Mouse (Mus musculus): ENCODE data around the gene Cyp2g1. TPM values are rescaled to one million over a fixed set of nuclear protein-coding genes. Genes with fewer than 3 reads are reported as not detected.
"Not testable (repeated sequence)": the region's sequence is repeated elsewhere in the genome, so short reads cannot be mapped to it uniquely, and the experiment has no call there.

The Cyp2g1 gene
- total and polyA plus RNA-seq, 2 experiments from 2014 or later, result 0.08 TPM; not detected in 1

GRCm38 (mm10) chr7:26800104-26800503, 8.6 kb upstream of the Cyp2g1 start:
- Histone ChIP-seq H3K4me2 (ENCODE audit: low read depth, low read length) (no peak overlapping the region), H3K4me1 (ENCODE audit: insufficient read depth, low read length) (no peaks in the 10 kb centered on the region), H3K27me3 (ENCODE audit: insufficient read depth, low read length) (no peaks in the 10 kb centered on the region), H3K9ac (replicated peaks; ENCODE audit: low read length) (no peak overlapping the region), H3K27ac (no peak overlapping the region), H3K4me3 (ENCODE audit: low read length) (no peak overlapping the region), H3K36me3 (ENCODE audit: insufficient read depth, low read length) (no peaks in the 10 kb centered on the region), H3K9me3 (ENCODE audit: low read length) (no peaks in the 10 kb centered on the region)
- DNase-seq (ENCODE audit: low spot score) (no peak), ATAC-seq (no peak)
- no peak for TF ChIP-seq CTCF (IDR thresholded peaks at IDR 0.05; ENCODE audit: low read depth)

DNA sequence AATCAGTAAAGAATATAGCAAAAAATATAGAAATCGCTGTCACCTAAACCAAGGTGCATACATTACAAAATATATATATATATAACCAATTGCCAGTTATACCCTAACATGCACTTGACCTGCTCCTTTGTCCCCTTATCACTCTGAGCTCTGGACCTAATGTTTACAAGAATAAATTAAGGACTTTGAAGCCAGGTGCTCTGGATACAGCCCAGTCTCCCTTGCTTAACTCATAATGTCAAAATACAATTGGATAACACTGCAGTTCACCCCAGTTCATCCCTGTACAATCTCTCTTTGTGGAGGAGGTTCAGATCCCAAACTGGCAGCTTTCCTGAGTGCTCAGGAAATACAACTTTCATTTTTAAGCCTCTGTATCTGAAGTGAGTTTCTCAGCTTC, 7.7 kb upstream of the Cyp2g1 start:
- no peak overlapping the region for H3K27ac ChIP-seq
- no peak overlapping the region for H3K4me3 ChIP-seq (ENCODE audit: low read length)
- DNase-seq (ENCODE audit: low spot score) (no peak), ATAC-seq (no peak)
- H3K27me3 ChIP-seq (ENCODE audit: insufficient read depth, low read length), result no peaks in the 10 kb centered on the region
- no peaks in the 10 kb centered on the region for H3K36me3 ChIP-seq (ENCODE audit: insufficient read depth, low read length)
- H3K9ac ChIP-seq (replicated peaks; ENCODE audit: low read length), result no peak overlapping the region
- H3K4me1 ChIP-seq (ENCODE audit: insufficient read depth, low read length), result no peaks in the 10 kb centered on the region
- no peak overlapping the region for H3K4me2 ChIP-seq (ENCODE audit: low read depth, low read length)
- TF ChIP-seq CTCF (IDR thresholded peaks at IDR 0.05; ENCODE audit: low read depth), result no peak
- WGBS, result 91% methylated on average over 1 of the region's 1 CpGs
- H3K9me3 ChIP-seq (ENCODE audit: low read length), result no peaks in the 10 kb centered on the region

- ATAC-seq; DNase-seq (ENCODE audit: low spot score); H3K9ac ChIP-seq (replicated peaks; ENCODE audit: low read length); H3K9me3 ChIP-seq (ENCODE audit: low read length); H3K4me2 ChIP-seq (ENCODE audit: low read depth, low read length); H3K27ac ChIP-seq; H3K36me3 ChIP-seq (ENCODE audit: insufficient read depth, low read length); H3K4me3 ChIP-seq (ENCODE audit: low read length); H3K4me1 ChIP-seq (ENCODE audit: insufficient read depth, low read length); H3K27me3 ChIP-seq (ENCODE audit: insufficient read depth, low read length): not testable (repeated sequence)
- WGBS, result 78% methylated on average over 9 of the region's 9 CpGs
Observed at GRCm38 (mm10) chr7:26831556-26832292, 23.0 kb downstream of the Cyp2g1 start.

- WGBS, result 81% methylated on average over 7 of the region's 7 CpGs
Observed at GRCm38 (mm10) chr7:26832668-26833067, 24.0 kb downstream of the Cyp2g1 start.

GRCm38 (mm10) chr7:26835059-26835458, 26.4 kb downstream of the Cyp2g1 start, which contains the start of gene Cyp2a5:
Gene Cyp2a5 (plus strand): TSS chr7:26835305.
- not testable (repeated sequence) for ATAC-seq; H3K9me3 ChIP-seq (ENCODE audit: low read length); H3K27ac ChIP-seq; DNase-seq (ENCODE audit: low spot score); H3K9ac ChIP-seq (replicated peaks; ENCODE audit: low read length); H3K36me3 ChIP-seq (ENCODE audit: insufficient read depth, low read length); H3K4me3 ChIP-seq (ENCODE audit: low read length); H3K27me3 ChIP-seq (ENCODE audit: insufficient read depth, low read length); H3K4me1 ChIP-seq (ENCODE audit: insufficient read depth, low read length)
- H3K4me2 ChIP-seq (ENCODE audit: low read depth, low read length), result peak within 1 kb of the TSS; percentile 27; the same call in 1 of the 2 replicates
- 55% methylated on average over 3 of the region's 3 CpGs for WGBS

More at GRCm38 (mm10) chr7:26832668-26833067, 24.0 kb downstream of the Cyp2g1 start:
- H3K27ac ChIP-seq; H3K9ac ChIP-seq (replicated peaks; ENCODE audit: low read length); ATAC-seq; H3K4me2 ChIP-seq (ENCODE audit: low read depth, low read length); H3K4me1 ChIP-seq (ENCODE audit: insufficient read depth, low read length); H3K4me3 ChIP-seq (ENCODE audit: low read length); H3K9me3 ChIP-seq (ENCODE audit: low read length); DNase-seq (ENCODE audit: low spot score); H3K27me3 ChIP-seq (ENCODE audit: insufficient read depth, low read length); H3K36me3 ChIP-seq (ENCODE audit: insufficient read depth, low read length): not testable (repeated sequence)

GRCm38 (mm10) chr7:26843400-26843799, 34.7 kb downstream of the Cyp2g1 start:
- 76% methylated on average over 2 of the region's 2 CpGs for WGBS
- H3K4me1 ChIP-seq (ENCODE audit: insufficient read depth, low read length); H3K9me3 ChIP-seq (ENCODE audit: low read length); DNase-seq (ENCODE audit: low spot score); H3K4me2 ChIP-seq (ENCODE audit: low read depth, low read length); H3K4me3 ChIP-seq (ENCODE audit: low read length); H3K9ac ChIP-seq (replicated peaks; ENCODE audit: low read length); ATAC-seq; H3K36me3 ChIP-seq (ENCODE audit: insufficient read depth, low read length); H3K27me3 ChIP-seq (ENCODE audit: insufficient read depth, low read length); H3K27ac ChIP-seq: not testable (repeated sequence)

DNA sequence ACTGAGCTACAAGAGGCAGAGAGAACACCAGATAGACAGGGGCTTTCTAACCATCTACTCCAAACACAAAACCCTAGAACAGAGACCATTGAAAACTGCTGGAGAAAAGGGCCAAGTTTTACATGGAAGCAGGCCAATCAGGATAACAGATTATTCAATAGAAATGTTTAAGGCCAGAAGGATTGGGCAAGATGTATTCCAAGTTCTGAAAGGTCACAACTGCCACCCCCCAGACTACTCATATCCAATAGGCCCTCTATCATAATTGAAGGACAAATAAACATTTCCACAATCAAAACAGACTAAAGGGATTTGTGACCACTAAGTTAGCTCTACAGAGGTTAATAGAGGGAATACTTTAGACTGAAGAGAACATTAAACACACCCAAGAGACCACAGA, 41.4 kb downstream of the Cyp2g1 start:
- DNase-seq (ENCODE audit: low spot score); H3K27me3 ChIP-seq (ENCODE audit: insufficient read depth, low read length); H3K9me3 ChIP-seq (ENCODE audit: low read length); H3K4me1 ChIP-seq (ENCODE audit: insufficient read depth, low read length); H3K27ac ChIP-seq; H3K4me3 ChIP-seq (ENCODE audit: low read length); H3K4me2 ChIP-seq (ENCODE audit: low read depth, low read length); H3K36me3 ChIP-seq (ENCODE audit: insufficient read depth, low read length); H3K9ac ChIP-seq (replicated peaks; ENCODE audit: low read length); ATAC-seq: not testable (repeated sequence)

Other genes starting within 250 kb of the Cyp2g1 start
- not detected in 2 replicates for gene Vmn1r185, start 190.4 kb upstream of the Cyp2g1 start, total RNA-seq (2014; rRNA removed)
- gene Vmn1r185, start 190.4 kb upstream of the Cyp2g1 start, polyA plus RNA-seq (2015; fragmentation: Nextera tagmentation; extraction: Ambion mirVana), result not detected in 2 replicates
- gene Cyp2b23, start 122.5 kb upstream of the Cyp2g1 start, total RNA-seq (2014; rRNA removed), result not detected in 2 replicates
- 0.06 TPM in 1 of 2 replicates, not detected in the other for gene Cyp2b23, start 122.5 kb upstream of the Cyp2g1 start, polyA plus RNA-seq (2015; fragmentation: Nextera tagmentation; extraction: Ambion mirVana)
- not detected in 2 replicates for gene Cyp2b19, start 51.8 kb upstream of the Cyp2g1 start, total RNA-seq (2014; rRNA removed)
- 0.23 and 0.71 TPM in 2 replicates for gene Cyp2b19, start 51.8 kb upstream of the Cyp2g1 start, polyA plus RNA-seq (2015; fragmentation: Nextera tagmentation; extraction: Ambion mirVana)
- gene Cyp2a5, start 26.4 kb downstream of the Cyp2g1 start, total RNA-seq (2014; rRNA removed), result 0.10 and 2.0 TPM in 2 replicates
- 0.23 and 0.49 TPM in 2 replicates for gene Cyp2a5, start 26.4 kb downstream of the Cyp2g1 start, polyA plus RNA-seq (2015; fragmentation: Nextera tagmentation; extraction: Ambion mirVana)
- not detected in 2 replicates for gene Cyp2a22, start 130.5 kb downstream of the Cyp2g1 start, total RNA-seq (2014; rRNA removed)
- gene Cyp2a22, start 130.5 kb downstream of the Cyp2g1 start, polyA plus RNA-seq (2015; fragmentation: Nextera tagmentation; extraction: Ambion mirVana), result not detected in 2 replicates
- gene Cyp2a12, start 220.2 kb downstream of the Cyp2g1 start, total RNA-seq (2014; rRNA removed), result not detected in 2 replicates
- not detected in 2 replicates for gene Cyp2a12, start 220.2 kb downstream of the Cyp2g1 start, polyA plus RNA-seq (2015; fragmentation: Nextera tagmentation; extraction: Ambion mirVana)